Mouse (Mus musculus) E14TG2a.4 (cell line): Measurements from ENCODE around the gene Zfp334.

Experiments
- CTCF ChIP-seq: conservative IDR thresholded peaks from 2 replicates; pipeline ENCODE4 v1.5.1; 2014; ENCODE audit warnings: low read length
- POU5F1 ChIP-seq: IDR thresholded peaks from 2 replicates; pipeline ENCODE4 v1.6.1; 2014; ENCODE audit warnings: low read length, borderline replicate concordance

- TF ChIP-seq CTCF, result no peak
- TF ChIP-seq POU5F1, result no peak
Observed at GRCm38 (mm10) chr2:165392156-165392555, 4.1 kb upstream of the Zfp334 start.
